Mouse (Mus musculus): Measurements from ENCODE around the gene Pigk. TPM values are rescaled to one million over a fixed set of nuclear protein-coding genes. Genes with fewer than 3 reads are reported as not detected.

The Pigk gene
- polyA plus RNA-seq, 1 experiment = 5.8 TPM

DNA sequence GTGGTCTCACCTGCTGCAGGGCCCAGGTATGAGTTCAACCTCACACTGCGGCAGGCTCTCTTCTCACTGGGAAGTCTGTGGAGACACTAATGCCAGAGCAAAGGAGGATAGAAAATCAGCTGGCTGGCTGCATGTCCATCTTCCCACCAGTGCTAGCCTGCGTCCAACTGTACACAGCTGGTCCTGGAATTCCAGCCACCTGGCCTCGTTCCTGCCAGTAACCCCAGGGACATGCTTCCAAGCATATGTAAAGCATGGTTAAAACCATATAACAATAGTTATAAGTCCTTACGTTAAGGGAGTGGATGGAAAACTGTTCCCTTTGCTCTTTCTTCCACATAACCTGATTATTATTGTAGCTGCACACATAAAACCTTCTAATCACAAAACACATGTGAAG, 167.8 kb downstream of the Pigk start:
- no peak overlapping the region for H3K27ac ChIP-seq (ENCODE audit: insufficient read depth, low read length)
- 92% methylated on average over 4 of the region's 4 CpGs for WGBS
- no peaks in the 10 kb centered on the region for H3K27me3 ChIP-seq (ENCODE audit: control insufficient read depth, insufficient read depth, low read length)
- no peak for TF ChIP-seq CTCF (IDR thresholded peaks at IDR 0.05; ENCODE audit: extremely low read depth, insufficient read depth, insufficient read length, insufficient replicate concordance)
- H3K4me3 ChIP-seq (ENCODE audit: extremely low read depth, insufficient read depth, insufficient read length) = no peak overlapping the region
- no peaks in the 10 kb centered on the region for H3K36me3 ChIP-seq (ENCODE audit: control insufficient read depth, insufficient read depth, low read length)
- H3K4me1 ChIP-seq (ENCODE audit: control insufficient read depth, insufficient read depth, insufficient read length) = no peaks in the 10 kb centered on the region
- DNase-seq (ENCODE audit: low read depth in 1 of 2, low spot score in 2 of 2) = no peak

DNA sequence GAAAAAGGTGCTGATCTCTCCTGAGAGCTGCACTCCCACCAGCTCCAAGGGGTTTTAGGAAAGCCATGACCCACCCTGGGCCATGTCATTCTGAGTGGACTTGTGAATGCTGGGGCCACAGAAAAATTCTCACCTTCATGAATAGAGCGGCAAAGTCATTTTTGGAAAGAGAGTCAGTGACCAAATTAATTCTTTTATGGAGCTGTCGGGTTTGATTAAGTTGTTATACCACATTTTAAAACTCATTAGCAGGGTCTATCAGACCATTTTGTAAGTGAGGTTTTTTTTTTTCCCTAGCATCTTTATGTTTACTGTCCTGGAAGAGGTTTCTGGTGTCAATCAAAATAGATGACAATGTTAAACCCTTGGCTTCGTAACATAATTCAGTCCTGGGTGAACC, 169.7 kb downstream of the Pigk start:
- WGBS = 87% methylated on average over 3 of the region's 3 CpGs
- H3K4me3 ChIP-seq (ENCODE audit: extremely low read depth, insufficient read depth, insufficient read length) = no peak overlapping the region
- no peaks in the 10 kb centered on the region for H3K4me1 ChIP-seq (ENCODE audit: control insufficient read depth, insufficient read depth, insufficient read length)
- no peaks in the 10 kb centered on the region for H3K27me3 ChIP-seq (ENCODE audit: control insufficient read depth, insufficient read depth, low read length)
- H3K36me3 ChIP-seq (ENCODE audit: control insufficient read depth, insufficient read depth, low read length) = no peaks in the 10 kb centered on the region
- no peak for DNase-seq (ENCODE audit: low read depth in 1 of 2, low spot score in 2 of 2)
- H3K27ac ChIP-seq (ENCODE audit: insufficient read depth, low read length) = no peak overlapping the region
- TF ChIP-seq CTCF (IDR thresholded peaks at IDR 0.05; ENCODE audit: extremely low read depth, insufficient read depth, insufficient read length, insufficient replicate concordance) = no peak
- TF ChIP-seq POLR2A (IDR thresholded peaks at IDR 0.05; ENCODE audit: low read depth, low read length) = no peak

DNA sequence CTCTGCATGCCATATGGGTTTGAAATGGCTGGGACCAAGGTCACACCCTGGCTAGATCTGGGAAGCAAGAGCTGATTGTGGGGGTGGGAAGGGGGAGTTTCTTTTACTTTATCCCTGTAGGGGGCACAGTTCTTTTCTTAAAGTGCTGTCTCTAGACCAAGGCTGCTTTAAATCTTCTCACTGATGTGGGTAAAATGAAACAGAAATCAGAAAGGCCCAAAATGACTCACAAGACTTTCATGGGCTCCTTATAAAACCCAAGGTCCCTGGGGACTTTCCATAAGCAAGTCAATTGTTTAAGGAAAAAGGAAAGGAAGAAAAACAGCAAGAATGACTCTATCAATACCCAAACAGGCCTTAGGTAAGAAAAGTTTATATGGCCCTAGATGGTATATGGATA, 172.8 kb downstream of the Pigk start:
- no peak overlapping the region for H3K4me3 ChIP-seq (ENCODE audit: extremely low read depth, insufficient read depth, insufficient read length)

DNA sequence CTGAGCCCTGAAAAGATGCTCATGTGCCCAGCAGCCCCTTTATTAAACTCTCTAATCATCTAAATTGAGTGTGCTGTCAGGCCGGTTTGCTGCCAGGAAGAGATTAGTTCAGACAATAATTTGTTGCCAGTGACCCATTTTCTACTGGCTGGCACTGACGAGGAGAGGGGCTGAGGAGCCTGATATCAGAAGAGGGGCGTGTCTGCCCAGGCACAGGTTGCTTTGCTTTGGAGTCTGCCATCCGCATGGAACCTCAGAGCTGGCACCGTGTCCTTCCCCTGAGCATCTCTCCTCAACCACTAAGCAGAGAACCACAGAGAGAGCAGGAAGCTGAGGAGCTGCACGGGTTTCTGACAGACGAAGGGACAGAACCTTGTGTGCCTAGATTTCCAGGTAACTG, 174.2 kb downstream of the Pigk start:
- H3K4me3 ChIP-seq (ENCODE audit: extremely low read depth, insufficient read depth, insufficient read length) = no peak overlapping the region
- TF ChIP-seq POLR2A (IDR thresholded peaks at IDR 0.05; ENCODE audit: low read depth, low read length) = no peak
- no peak for TF ChIP-seq CTCF (IDR thresholded peaks at IDR 0.05; ENCODE audit: extremely low read depth, insufficient read depth, insufficient read length, insufficient replicate concordance)
- no peaks in the 10 kb centered on the region for H3K27me3 ChIP-seq (ENCODE audit: control insufficient read depth, insufficient read depth, low read length)
- no peak for DNase-seq (ENCODE audit: low read depth in 1 of 2, low spot score in 2 of 2)
- no peaks in the 10 kb centered on the region for H3K4me1 ChIP-seq (ENCODE audit: control insufficient read depth, insufficient read depth, insufficient read length)
- H3K36me3 ChIP-seq (ENCODE audit: control insufficient read depth, insufficient read depth, low read length) = no peaks in the 10 kb centered on the region
- H3K27ac ChIP-seq (ENCODE audit: insufficient read depth, low read length) = no peak overlapping the region
- 53% methylated on average over 7 of the region's 7 CpGs for WGBS

More for the DNA sequence above, 172.8 kb downstream of the Pigk start:
- Histone ChIP-seq H3K27ac (ENCODE audit: insufficient read depth, low read length) (no peak overlapping the region), H3K4me1 (ENCODE audit: control insufficient read depth, insufficient read depth, insufficient read length) (no peaks in the 10 kb centered on the region), H3K27me3 (ENCODE audit: control insufficient read depth, insufficient read depth, low read length) (no peaks in the 10 kb centered on the region), H3K36me3 (ENCODE audit: control insufficient read depth, insufficient read depth, low read length) (no peaks in the 10 kb centered on the region)
- DNase-seq (ENCODE audit: low read depth in 1 of 2, low spot score in 2 of 2) = no peak
- no peak for TF ChIP-seq CTCF (IDR thresholded peaks at IDR 0.05; ENCODE audit: extremely low read depth, insufficient read depth, insufficient read length, insufficient replicate concordance)
- TF ChIP-seq POLR2A (IDR thresholded peaks at IDR 0.05; ENCODE audit: low read depth, low read length) = no peak

DNA sequence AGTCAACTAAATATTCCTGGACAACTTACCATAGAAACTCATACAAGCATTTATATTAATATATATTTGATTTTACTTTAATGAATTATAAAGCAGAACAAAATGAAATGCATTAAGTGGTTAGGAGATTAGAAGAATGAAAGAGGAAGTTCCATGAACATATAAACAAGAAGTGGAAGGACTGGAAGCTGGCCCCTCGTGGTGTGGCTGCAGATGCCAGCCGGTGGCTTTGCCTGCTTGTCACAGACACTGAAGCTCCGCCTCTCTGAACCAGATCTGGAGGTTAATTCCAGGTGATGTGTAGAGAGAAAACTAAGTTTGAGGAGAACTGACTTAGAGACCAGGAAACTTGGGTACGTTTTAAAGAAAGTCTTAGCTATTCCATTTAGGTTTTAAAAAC, 181.0 kb downstream of the Pigk start:
- H3K36me3 ChIP-seq (ENCODE audit: control insufficient read depth, insufficient read depth, low read length) = no peaks in the 10 kb centered on the region
- H3K27ac ChIP-seq (ENCODE audit: insufficient read depth, low read length) = no peak overlapping the region
- no peak for TF ChIP-seq POLR2A (IDR thresholded peaks at IDR 0.05; ENCODE audit: low read depth, low read length)
- TF ChIP-seq CTCF (IDR thresholded peaks at IDR 0.05; ENCODE audit: extremely low read depth, insufficient read depth, insufficient read length, insufficient replicate concordance) = no peak

DNA sequence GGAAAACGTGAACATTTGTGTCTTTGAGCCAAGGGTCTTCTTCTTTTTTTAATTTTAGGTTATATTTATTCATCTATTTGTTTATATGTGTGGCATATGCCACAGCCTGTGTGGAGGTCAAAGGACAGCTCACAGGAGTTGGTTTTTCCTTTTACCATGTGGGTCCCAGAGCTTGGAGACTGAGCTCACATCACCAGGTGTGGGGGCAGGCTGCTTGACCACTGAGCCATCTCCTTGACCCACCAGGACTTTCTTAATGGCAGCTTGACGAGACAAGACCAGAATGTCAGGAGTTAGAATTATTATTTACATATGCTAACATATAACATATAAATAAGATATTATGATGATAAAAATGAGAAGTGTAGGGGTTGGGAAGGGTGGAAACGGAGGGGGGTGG, 182.2 kb downstream of the Pigk start:
- no peak for DNase-seq (ENCODE audit: low read depth in 1 of 2, low spot score in 2 of 2)
- TF ChIP-seq CTCF (IDR thresholded peaks at IDR 0.05; ENCODE audit: extremely low read depth, insufficient read depth, insufficient read length, insufficient replicate concordance) = no peak
- TF ChIP-seq POLR2A (IDR thresholded peaks at IDR 0.05; ENCODE audit: low read depth, low read length) = no peak
- no peak overlapping the region for H3K4me3 ChIP-seq (ENCODE audit: extremely low read depth, insufficient read depth, insufficient read length)
- no peaks in the 10 kb centered on the region for H3K36me3 ChIP-seq (ENCODE audit: control insufficient read depth, insufficient read depth, low read length)
- H3K27ac ChIP-seq (ENCODE audit: insufficient read depth, low read length) = no peak overlapping the region
- WGBS = 82% methylated on average over 3 of the region's 3 CpGs
- H3K27me3 ChIP-seq (ENCODE audit: control insufficient read depth, insufficient read depth, low read length) = no peaks in the 10 kb centered on the region
- no peaks in the 10 kb centered on the region for H3K4me1 ChIP-seq (ENCODE audit: control insufficient read depth, insufficient read depth, insufficient read length)

More for the DNA sequence above, 181.0 kb downstream of the Pigk start:
- Histone ChIP-seq H3K27me3 (ENCODE audit: control insufficient read depth, insufficient read depth, low read length) (no peaks in the 10 kb centered on the region), H3K4me1 (ENCODE audit: control insufficient read depth, insufficient read depth, insufficient read length) (no peaks in the 10 kb centered on the region), H3K4me3 (ENCODE audit: extremely low read depth, insufficient read depth, insufficient read length) (no peak overlapping the region)
- WGBS = 9% methylated on average over 4 of the region's 4 CpGs
- DNase-seq (ENCODE audit: low read depth in 1 of 2, low spot score in 2 of 2) = no peak

DNA sequence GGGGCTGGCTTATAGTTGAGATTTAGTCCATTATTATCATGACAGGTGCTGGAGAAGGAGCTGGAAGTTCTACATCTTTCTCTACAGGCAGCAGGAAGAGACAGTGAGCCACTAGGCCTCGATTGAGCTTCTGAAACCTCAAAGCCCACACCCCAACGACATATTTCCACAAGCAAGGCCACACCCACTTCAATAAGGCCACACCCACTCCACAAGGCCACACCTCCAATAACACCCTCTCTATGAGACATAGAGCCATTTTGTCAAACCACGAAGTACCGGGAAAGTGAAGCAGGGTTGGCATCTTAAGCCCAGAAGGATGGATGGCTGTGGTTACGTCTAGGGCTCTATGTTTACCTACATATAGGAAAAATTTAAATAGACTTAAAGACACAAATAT, 183.3 kb downstream of the Pigk start:
- Histone ChIP-seq H3K4me1 (ENCODE audit: control insufficient read depth, insufficient read depth, insufficient read length) (no peaks in the 10 kb centered on the region), H3K36me3 (ENCODE audit: control insufficient read depth, insufficient read depth, low read length) (no peaks in the 10 kb centered on the region), H3K27me3 (ENCODE audit: control insufficient read depth, insufficient read depth, low read length) (no peaks in the 10 kb centered on the region), H3K4me3 (ENCODE audit: extremely low read depth, insufficient read depth, insufficient read length) (no peak overlapping the region), H3K27ac (ENCODE audit: insufficient read depth, low read length) (no peak overlapping the region)
- 55% methylated on average over 5 of the region's 5 CpGs for WGBS
- no peak for DNase-seq (ENCODE audit: low read depth in 1 of 2, low spot score in 2 of 2)
- no peak for TF ChIP-seq CTCF (IDR thresholded peaks at IDR 0.05; ENCODE audit: extremely low read depth, insufficient read depth, insufficient read length, insufficient replicate concordance)
- no peak for TF ChIP-seq POLR2A (IDR thresholded peaks at IDR 0.05; ENCODE audit: low read depth, low read length)

All from spleen, adult 2 months (tissue).